Mouse (Mus musculus) brown adipose tissue, adult 24 weeks (tissue): ENCODE measurements around the gene Ncan. TPM values are rescaled to one million over a fixed set of nuclear protein-coding genes. Genes with fewer than 3 reads are reported as not detected.
A peak's percentile ranks its signal among the peaks of the same experiment; 100 is the strongest.

ENCODE experiments used
- H3K27ac ChIP-seq: fragments of 200-500 bp; replicated peaks from 2 replicates; pipeline ENCODE4 v1.5.1; 2012; ENCODE audit warnings: low read depth, mild to moderate bottlenecking, low read length
- H3K4me1 ChIP-seq: fragments of 200-500 bp; 2 replicates; pipeline ENCODE4 v1.6.1; 2012; ENCODE audit warnings: low read length, mixed read lengths; ENCODE audit not compliant: control insufficient read depth, insufficient read depth, insufficient read length
- H3K4me3 ChIP-seq: fragments of 200-500 bp; 2 replicates; pipeline ENCODE4 v1.5.1; 2012; ENCODE audit warnings: low read depth, mild to moderate bottlenecking, low read length, moderate library complexity; ENCODE audit not compliant: insufficient read depth
- polyA plus RNA-seq: library from polyadenylated mRNA; stranded (reverse); fragments of >200 nt; gene quantifications from 2 replicates; pipeline ENCODE4 v1.2.4, GENCODE M21; 2012; ENCODE audit not compliant: missing spikeins, insufficient read depth, insufficient read length

Ncan gene
- polyA plus RNA-seq = 1.9 and 3.2 TPM in 2 replicates

DNA sequence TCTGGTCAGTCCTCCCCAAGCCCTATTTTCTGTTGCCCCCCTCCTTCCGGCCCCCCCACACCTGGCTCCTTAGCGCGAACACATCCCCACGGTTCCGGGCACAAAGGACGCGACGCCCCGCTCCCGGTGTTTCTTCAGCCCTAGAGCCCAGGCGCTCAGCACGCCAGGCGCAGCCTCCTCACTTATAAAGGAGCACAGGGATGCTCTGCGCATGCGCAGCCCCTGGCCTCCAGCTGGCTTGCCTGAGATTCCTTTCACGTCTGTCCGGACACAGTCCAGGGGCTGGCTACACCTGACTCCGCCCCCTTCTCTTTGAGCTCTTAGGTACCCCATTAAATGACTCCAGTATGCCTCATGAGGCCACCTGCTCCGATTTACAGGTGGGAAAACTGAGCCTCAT is at the start of gene Ncan:
Gene Ncan, minus strand, starts transcription at position 207 of the 400 bp plus-strand sequence.
- Histone ChIP-seq H3K27ac (no peak within 1 kb of the TSS), H3K4me1 (peaks cover 4% of the 10 kb centered on the region; the same call in 1 of the 2 replicates), H3K4me3 (no peak within 1 kb of the TSS)

DNA sequence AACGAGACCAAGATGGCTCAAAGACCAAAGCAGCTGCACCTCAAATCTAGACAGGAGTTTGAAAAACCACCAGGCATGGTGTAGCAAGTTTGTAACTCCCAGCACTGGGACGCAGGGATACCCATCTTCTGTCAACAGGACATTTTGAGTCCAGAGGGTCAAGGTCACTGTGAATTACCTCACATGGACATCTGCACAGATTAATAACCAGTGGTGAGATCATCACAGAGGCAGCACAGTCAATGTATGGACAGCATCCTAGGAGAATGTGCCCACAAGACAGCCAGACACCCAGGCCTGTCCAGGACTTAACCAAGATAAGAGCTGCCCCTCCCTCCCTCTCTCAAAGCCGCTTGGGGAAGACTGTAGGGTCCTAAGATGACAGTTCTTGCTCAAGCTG is 49.4 kb upstream of the Ncan start:
- no peak overlapping the region for H3K4me3 ChIP-seq
- no peak overlapping the region for H3K27ac ChIP-seq
- H3K4me1 ChIP-seq = peaks cover 6% of the 10 kb centered on the region; the same call in 1 of the 2 replicates

DNA sequence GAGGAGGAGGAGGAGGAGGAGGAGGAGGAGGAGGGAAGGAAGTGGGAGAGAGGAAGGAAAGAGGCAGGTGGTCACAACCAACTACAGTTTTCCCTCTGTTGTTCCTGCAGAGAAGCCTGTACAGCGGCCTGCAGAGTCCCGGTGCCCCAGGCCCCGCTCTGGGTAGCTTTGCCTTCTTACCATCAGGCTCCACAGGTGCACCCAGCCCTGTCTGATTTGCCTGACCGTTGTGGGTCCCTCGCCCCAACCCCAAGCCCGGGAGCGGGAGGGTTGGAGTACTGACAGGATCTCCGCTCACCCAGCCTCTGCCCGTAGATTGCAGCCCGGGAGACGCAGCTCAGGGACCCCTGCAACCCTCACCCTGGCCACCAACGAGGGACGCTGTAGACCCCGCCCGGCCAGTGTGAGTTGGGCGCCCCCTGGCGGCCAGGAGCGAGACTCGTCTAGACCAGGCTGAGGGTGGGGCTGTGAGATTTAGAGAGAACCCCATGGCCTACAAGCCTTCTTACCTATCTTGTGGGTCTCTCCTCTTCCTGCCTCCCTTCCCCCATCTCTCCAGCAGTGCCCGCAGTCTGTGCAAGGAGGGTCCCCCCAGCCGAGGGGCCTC is 45.9 kb upstream of the Ncan start:
- Histone ChIP-seq H3K27ac (no peak overlapping the region), H3K4me1 (peaks cover 3% of the 10 kb centered on the region; the same call in 1 of the 2 replicates), H3K4me3 (no peak overlapping the region)

DNA sequence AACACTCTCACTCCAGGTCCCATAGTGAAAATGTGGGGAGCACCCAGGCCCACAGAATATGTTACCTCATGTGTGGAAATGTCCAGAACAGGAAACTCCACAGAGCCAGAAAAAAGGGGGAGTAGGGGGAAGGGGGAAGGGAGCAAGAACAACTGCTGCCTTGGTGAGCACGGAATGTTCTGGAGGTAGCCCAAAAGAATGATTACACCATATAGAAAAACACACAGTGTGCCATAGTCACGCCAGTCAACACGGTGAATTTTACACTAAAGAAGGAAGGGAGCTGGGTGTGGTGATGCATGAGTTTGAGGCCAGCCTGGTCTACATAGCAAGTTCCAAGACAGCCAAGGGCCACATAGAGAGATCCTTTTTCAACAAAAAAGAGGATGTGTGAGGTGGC is 42.6 kb upstream of the Ncan start:
- H3K4me1 ChIP-seq = no peaks in the 10 kb centered on the region; the same call in 1 of the 2 replicates
- no peak overlapping the region for H3K27ac ChIP-seq
- H3K4me3 ChIP-seq = no peak overlapping the region

DNA sequence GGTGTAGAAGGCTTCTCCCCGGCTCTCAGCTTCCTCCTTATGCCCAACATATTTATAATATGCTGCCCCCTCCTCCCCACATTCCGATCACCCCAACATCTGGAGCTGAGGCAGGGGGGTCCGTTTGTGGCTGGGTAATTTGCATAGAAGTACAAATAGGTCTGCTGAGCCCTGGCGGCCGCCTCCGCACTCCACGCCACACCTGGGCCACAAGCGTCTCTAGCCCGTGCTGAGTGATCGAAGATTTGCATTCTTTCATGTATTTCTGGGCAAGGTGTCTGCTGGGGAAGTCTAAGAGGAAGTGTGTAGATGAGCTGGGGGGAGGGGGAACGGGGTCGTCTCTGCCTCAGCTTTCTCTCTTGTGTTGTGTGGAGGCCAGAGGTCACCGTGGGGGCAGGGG is 39.3 kb upstream of the Ncan start:
- H3K27ac ChIP-seq = no peak overlapping the region
- no peaks in the 10 kb centered on the region; the same call in 1 of the 2 replicates for H3K4me1 ChIP-seq
- no peak overlapping the region for H3K4me3 ChIP-seq

DNA sequence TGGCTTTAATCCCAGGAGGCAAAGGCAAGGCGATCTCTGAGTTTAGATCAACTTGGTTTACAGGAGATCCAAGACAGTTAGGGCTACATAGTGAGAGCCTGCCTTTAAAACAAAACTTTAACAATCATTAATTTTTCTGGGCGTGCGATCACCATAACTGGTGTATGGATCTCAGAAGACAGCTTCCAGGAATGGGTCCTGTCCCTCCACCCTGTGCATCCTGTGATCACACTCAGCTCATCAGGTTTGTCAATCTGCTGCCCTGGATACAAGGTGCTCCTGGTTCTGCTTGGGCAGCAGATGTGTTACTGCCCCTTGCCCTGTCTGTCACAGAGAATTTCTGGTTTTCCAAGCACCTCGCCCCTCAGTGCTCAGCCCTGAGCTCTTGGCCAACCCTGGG is 38.5 kb upstream of the Ncan start:
- Histone ChIP-seq H3K27ac (no peak overlapping the region), H3K4me3 (no peak overlapping the region), H3K4me1 (no peaks in the 10 kb centered on the region; the same call in 1 of the 2 replicates)

DNA sequence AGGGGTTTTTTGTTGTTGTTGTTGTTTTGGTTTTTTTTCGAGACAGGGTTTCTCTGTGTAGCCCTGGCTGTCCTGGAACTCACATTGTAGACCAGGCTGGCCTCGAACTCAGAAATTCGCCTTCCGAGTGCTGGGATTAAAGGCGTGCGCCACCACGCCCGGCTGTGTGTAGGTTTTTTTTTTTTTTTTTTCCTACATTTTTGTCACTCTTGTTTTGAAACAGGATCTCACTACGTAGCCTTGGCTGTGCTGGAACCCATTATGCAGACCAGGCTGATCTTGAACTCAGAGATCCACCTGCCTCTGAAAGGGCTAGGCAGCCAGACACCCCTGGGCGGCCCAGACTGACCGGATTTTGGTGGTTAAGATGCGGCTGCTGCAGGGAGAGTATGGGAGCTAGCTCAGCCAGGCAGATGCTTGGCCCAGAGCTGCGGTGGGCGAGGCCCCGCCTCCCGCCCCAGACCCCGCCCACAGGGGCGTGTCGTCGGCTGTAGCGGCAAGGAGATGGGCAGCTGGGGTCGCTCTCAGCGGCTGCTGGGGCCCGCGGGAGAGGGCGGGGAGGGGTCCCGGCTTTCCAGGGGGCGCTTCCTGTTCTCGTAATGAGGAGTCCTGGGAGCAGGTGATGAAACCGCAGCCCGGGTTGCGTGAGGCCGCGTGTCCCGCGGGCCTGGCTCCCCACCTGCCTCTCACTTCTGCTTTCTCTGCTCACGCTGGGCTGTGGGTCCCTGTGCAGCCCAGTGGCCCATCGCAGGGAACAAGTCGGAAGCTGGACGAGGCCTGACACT is 37.6 kb upstream of the Ncan start:
- Histone ChIP-seq H3K4me1 (no peaks in the 10 kb centered on the region; the same call in 1 of the 2 replicates), H3K27ac (no peak overlapping the region), H3K4me3 (peak overlapping the region; percentile 36)

DNA sequence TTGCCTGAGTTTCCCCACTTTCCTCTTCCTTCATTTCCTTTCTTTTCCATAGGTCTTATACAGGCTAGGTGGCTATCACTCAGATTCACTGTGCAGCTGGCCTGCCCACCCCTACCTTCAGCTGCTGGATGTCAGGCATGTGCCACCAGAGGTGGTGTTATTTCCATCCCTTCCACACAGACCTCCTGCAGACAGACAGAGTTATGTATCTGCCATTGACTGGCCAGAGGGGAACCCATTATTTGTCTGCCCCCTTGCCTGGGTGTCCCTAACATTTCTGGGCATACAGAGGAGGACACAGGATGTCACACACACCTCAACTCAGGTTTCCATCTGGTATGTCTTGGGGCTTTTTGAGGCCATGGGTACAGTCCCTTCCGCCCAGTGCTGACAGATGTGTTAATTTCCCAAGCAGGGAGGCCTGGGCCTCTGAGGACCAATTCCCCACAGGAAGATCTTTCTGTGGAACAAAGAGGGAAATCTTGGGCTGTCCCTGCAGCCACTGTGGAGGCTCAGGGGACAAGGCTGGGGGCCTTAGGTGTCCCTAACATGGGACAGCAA is 36.6 kb upstream of the Ncan start:
- Histone ChIP-seq H3K4me1 (no peaks in the 10 kb centered on the region; the same call in 1 of the 2 replicates), H3K27ac (no peak overlapping the region)

DNA sequence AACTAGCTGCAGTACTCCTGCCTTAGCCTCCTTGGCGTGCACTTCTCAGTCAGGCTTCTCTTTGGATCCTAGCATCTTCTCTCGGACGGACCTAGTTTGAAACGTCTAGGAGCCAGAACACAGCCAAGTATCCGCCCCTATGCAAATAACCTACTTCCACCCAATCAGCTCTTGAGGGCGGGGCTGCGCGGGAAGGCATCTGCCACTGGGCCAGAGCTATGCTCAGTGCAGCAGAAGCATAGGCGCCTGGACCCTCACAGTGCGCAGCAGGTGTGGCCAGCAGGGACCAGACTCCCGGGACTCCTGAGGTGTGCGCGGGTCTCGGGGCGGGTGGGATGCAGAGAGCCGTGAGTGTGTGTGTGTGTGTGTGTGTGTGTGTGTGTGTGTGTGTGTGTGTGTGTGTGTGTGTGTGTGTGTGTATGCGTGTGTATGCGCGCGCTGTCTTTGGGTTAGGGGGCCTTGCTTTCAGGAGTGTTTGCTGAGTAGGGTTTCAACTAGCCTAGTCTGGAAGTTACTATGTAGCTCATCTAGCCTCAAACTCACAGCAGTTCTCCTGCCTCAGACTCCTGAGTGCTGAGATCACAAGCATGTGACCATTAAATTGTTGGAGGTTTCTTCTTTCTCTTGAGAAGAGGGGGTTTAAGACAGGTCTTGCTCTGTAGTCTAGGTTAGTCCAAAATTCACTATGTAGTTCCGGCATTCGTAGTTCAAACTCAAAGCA is 32.0 kb upstream of the Ncan start:
- H3K27ac ChIP-seq = no peak overlapping the region
- 0 out of 2 replicates have a peak overlapping the region, but pooled peaks have one; percentile 14 for H3K4me3 ChIP-seq
- no peaks in the 10 kb centered on the region for H3K4me1 ChIP-seq

More for the DNA sequence above, 36.6 kb upstream of the Ncan start:
- H3K4me3 ChIP-seq = no peak overlapping the region

DNA sequence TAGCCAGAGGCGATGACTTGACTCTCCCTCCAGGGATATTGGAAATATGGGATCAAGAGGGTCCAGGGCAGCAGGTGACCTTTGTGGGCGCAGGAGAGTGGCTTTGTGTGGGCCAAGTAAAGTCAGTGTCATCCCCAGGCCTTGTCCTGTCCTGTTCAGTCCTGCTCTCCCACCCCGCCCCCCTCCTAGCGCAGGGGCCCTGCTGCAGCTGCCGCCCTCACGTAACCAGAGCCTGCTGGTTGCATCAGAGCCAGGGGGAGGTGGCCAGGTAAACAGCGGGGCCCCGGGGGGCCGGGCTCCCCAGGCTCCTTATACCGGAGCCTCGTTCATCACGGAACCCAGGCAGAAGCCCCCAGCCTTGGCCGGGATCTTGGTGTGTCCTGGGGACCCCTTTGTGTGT is 29.5 kb upstream of the Ncan start:
- H3K4me3 ChIP-seq = no peak overlapping the region
- H3K4me1 ChIP-seq = no peaks in the 10 kb centered on the region
- no peak overlapping the region for H3K27ac ChIP-seq

DNA sequence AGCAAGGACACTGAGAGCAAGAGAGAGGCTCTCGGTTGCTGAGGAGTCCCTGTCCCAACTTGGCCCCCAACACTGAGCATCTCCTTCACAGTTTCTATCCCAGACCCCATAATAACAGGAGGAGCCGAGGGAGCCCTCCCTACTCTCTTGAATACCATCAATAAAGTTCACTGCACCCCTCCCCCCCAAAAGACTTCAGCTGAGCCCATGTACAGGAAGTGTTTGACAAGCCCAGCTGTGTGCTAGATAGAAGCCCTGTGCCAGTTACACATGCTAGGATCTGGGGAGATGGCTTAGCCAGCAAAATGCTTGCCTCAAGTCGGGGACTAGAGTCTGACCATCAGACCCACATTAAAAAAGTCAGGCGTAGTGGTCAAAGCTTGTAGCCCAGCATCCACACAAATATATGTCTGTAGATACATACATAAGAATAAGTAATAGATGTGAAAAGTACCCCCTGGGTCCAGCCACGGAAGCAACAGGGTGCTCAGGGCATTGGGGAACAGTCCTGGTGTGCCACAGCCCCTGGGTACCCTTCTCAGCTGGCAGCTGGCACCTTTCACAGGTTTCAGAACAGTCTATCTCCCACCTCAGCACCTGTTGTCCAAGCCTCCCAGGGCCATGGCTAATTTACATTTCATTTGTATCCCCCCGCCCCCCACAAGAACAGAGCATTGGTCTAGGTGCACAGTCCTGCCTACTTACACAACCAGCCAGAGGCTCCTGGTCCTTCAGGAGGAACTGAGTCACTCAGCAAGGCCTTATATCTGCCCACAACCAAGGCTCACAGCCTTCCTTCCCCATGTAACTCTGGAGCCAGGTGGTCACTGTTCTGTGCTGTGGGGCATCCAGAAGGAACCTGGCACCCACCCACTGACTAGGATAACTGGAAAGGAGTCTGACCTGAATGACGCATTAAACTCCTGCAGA is 27.3 kb upstream of the Ncan start:
- H3K4me1 ChIP-seq = no peaks in the 10 kb centered on the region
- no peak overlapping the region for H3K27ac ChIP-seq
- no peak overlapping the region for H3K4me3 ChIP-seq

DNA sequence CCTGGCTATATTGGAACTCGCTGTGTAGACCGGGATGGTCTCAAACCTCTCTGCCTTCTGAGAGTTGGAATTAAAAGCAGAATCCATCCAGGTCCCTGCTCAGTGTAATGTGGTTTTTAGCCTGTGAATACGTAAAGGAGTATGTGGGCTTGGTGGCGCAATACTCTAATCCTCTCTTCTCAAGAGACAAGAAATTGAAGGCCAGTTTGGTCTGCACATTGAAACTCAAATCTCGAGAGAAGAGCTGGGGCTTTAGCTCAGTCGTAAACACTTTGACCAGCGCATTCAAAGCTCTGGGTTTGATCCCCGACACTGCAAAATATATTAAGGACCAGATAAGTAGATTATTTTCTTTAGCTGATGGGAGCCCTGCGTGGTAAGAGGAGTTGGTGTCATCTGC is 19.3 kb upstream of the Ncan start:
- Histone ChIP-seq H3K4me3 (peak overlapping the region; percentile 81), H3K27ac (peak overlapping the region; percentile 75)

DNA sequence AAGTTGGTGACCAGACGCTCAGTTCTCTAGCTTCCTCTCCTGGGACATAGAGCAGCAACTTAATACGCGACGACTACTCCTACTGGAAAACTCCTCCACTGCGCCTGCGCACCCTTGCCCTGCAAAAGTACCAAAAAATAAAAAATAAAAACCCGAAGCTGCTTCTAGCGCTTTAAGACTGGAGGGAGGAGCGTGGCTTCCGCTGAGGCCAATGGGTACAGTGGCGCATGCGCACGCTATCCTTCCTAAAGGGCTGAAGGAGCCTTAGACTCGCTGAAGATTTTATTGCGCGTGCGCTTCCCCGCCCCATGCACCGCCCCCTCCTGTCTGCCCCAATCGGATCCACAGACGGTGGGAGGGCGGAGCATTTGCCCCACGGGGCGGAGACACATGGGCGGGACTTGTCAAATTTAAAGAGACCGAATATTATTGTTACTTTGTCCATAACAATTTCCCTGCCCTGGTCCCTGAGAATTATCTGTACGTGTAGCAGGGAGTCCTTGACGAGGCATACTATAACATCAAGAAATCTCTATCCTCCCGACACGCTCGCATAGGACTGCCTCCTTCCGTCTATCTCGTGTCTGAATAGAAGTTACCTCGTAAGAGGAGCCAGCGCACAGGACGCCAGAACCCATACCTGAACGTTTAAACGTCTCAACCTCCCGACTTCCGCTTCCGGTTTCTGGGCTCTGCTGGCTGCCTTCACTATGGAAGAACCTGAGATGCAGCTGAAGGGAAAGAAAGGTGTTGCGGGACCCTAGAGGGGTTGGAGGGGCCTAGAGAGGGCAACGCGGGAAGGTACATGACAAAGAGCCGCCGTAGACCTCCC is 18.6 kb upstream of the Ncan start, which contains the start of the genes Rfxank, Borcs8 and Mef2b:
Gene Rfxank, minus strand, starts transcription at position 129 of the 832 bp plus-strand sequence.
Gene Borcs8, plus strand, starts transcription at position 474 of the 832 bp plus-strand sequence.
Gene Mef2b, plus strand, starts transcription at position 686 of the 832 bp plus-strand sequence.
- Histone ChIP-seq H3K27ac (peak within 1 kb of the TSS; percentile 80), H3K4me3 (peak within 1 kb of the TSS; percentile 81), H3K4me1 (peaks cover 5% of the 10 kb centered on the region)

More for the DNA sequence above, 19.3 kb upstream of the Ncan start:
- H3K4me1 ChIP-seq = peaks cover 5% of the 10 kb centered on the region
